Mouse (Mus musculus): ENCODE measurements around the gene Tgfbr1. TPM values are rescaled to one million over a fixed set of nuclear protein-coding genes. Genes with fewer than 3 reads are reported as not detected.

Gene Tgfbr1
- total and polyA plus RNA-seq, 3 experiments = 5.1 to 14.2 (median 13.8) TPM

DNA sequence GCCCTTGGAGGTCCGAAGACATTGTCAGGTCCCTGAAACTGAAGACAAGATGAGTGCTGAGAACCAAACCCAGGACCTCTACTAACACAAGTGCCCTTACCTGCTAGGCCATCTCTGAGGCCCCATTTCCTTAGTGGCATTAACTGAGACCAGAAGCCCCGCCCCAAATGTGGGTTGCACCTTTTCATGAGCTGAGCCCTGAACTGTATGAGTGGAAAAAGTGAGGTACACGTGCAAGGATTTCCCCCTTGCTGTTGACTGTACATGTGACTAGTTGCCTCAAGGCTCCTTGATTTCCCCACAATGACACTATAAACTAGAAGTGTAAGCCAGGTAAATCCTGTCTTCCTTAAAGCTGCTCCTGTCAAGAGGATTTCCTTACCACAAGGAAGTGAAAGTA lies 30.7 kb upstream of the Tgfbr1 start:
- Histone ChIP-seq H3K4me1 (ENCODE audit: control insufficient read depth, insufficient read depth, low read length) (no peaks in the 10 kb centered on the region), H3K4me3 (no peak overlapping the region), H3K27ac (no peak overlapping the region), H3K79me2 (replicated peaks; ENCODE audit: control insufficient read depth, insufficient read depth, low read length) (no peaks in the 10 kb centered on the region), H3K27me3 (ENCODE audit: control insufficient read depth, insufficient read depth, low read length) (no peaks in the 10 kb centered on the region), H3K9ac (ENCODE audit: low read depth, low read length) (no peak overlapping the region), H3K36me3 (ENCODE audit: control insufficient read depth, insufficient read depth, low read length) (no peaks in the 10 kb centered on the region)
- TF ChIP-seq POLR2A (IDR thresholded peaks at IDR 0.05; ENCODE audit: insufficient read depth, low read depth, low read length) (no peak), EP300 (IDR thresholded peaks at IDR 0.05; ENCODE audit: insufficient read depth, low read depth, low read length) (no peak), CTCF (IDR thresholded peaks at IDR 0.05) (no peak)
- 76% methylated on average over 3 of the region's 3 CpGs for WGBS
- intact Hi-C loops (cut with DNase I) = no loop called here
- DNase-seq = no peak

DNA sequence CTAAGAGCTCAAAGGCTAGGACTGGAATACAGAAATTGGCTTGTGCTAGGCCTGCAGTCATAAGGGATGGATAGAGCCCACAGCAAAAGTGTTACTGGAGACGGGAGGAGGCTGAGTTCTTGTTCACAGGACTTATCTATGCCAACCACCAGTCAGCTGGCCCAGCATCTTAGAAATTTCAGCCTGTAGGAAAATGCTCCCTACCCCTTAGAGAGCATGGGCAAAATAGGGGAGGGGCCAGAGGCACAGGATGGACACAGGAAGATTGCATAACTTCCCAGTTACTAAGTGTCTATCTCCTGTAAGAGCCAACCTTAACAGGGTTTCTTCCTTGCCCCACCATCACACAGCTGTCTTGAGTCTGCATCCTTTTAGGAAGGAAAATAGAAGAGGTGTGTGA lies 28.8 kb upstream of the Tgfbr1 start:
- TF ChIP-seq EP300 (IDR thresholded peaks at IDR 0.05; ENCODE audit: insufficient read depth, low read depth, low read length) (no peak), POLR2A (IDR thresholded peaks at IDR 0.05; ENCODE audit: insufficient read depth, low read depth, low read length) (no peak), CTCF (IDR thresholded peaks at IDR 0.05) (no peak)
- Histone ChIP-seq H3K27me3 (ENCODE audit: control insufficient read depth, insufficient read depth, low read length) (no peaks in the 10 kb centered on the region), H3K36me3 (ENCODE audit: control insufficient read depth, insufficient read depth, low read length) (no peaks in the 10 kb centered on the region), H3K79me2 (replicated peaks; ENCODE audit: control insufficient read depth, insufficient read depth, low read length) (no peaks in the 10 kb centered on the region), H3K4me1 (ENCODE audit: control insufficient read depth, insufficient read depth, low read length) (no peaks in the 10 kb centered on the region), H3K9ac (ENCODE audit: low read depth, low read length) (no peak overlapping the region), H3K27ac (no peak overlapping the region), H3K4me3 (no peak overlapping the region)
- WGBS = 68% methylated on average over 1 of the region's 1 CpGs
- intact Hi-C loops (cut with DNase I) = no loop called here
- DNase-seq = no peak

DNA sequence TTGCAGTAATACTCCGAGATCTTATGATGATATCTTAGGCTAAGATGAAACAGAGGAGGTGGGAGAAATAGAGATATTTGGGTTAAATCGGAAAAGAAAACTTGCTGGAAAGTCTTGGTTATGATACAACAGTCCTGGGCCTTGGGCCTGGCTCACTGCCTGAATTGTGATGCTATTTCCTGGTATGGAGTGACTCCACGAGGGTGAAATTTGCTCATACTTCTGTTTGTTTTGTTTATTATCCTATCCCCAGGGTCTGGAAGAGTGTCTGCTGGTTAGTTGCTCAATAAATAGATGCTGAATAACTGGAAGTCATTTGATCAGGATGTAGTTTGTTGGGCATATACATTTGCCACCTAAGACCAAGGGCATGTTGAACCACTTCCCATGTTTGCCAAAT lies 25.2 kb upstream of the Tgfbr1 start:
- no peak overlapping the region for H3K4me3 ChIP-seq
- TF ChIP-seq EP300 (IDR thresholded peaks at IDR 0.05; ENCODE audit: insufficient read depth, low read depth, low read length) (no peak), CTCF (IDR thresholded peaks at IDR 0.05) (no peak), POLR2A (IDR thresholded peaks at IDR 0.05; ENCODE audit: insufficient read depth, low read depth, low read length) (no peak)
- no peak for DNase-seq
- intact Hi-C loops (cut with DNase I) = no loop called here
- H3K27me3 ChIP-seq (ENCODE audit: control insufficient read depth, insufficient read depth, low read length) = no peaks in the 10 kb centered on the region
- no peak overlapping the region for H3K27ac ChIP-seq
- H3K4me1 ChIP-seq (ENCODE audit: control insufficient read depth, insufficient read depth, low read length) = no peaks in the 10 kb centered on the region
- H3K79me2 ChIP-seq (replicated peaks; ENCODE audit: control insufficient read depth, insufficient read depth, low read length) = no peaks in the 10 kb centered on the region
- no peak overlapping the region for H3K9ac ChIP-seq (ENCODE audit: low read depth, low read length)
- WGBS = 55% methylated on average over 3 of the region's 3 CpGs
- H3K36me3 ChIP-seq (ENCODE audit: control insufficient read depth, insufficient read depth, low read length) = no peaks in the 10 kb centered on the region

DNA sequence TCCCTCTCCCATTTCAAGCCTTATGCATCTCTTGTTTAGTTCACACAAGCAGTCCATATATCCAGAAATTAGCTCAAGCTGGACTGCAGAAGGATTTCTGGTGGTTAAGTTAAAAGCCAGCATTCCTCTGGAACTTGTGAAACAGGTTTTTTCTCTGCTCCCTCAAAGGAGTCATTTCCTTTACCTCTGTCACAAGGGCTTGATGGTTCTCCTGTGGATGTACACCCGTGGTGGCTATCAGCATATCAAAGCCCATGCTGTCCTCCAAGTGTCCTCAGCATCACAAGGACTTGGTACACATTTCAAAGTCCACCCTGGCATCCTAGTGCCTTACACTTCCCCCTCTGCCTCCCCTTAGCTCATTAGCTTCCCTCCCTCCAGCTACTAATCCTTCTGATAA lies 23.7 kb upstream of the Tgfbr1 start:
- Histone ChIP-seq H3K27me3 (ENCODE audit: control insufficient read depth, insufficient read depth, low read length) (peaks cover 1% of the 10 kb centered on the region; the same call in 1 of the 2 replicates), H3K4me1 (ENCODE audit: control insufficient read depth, insufficient read depth, low read length) (no peaks in the 10 kb centered on the region), H3K36me3 (ENCODE audit: control insufficient read depth, insufficient read depth, low read length) (no peaks in the 10 kb centered on the region), H3K79me2 (replicated peaks; ENCODE audit: control insufficient read depth, insufficient read depth, low read length) (no peaks in the 10 kb centered on the region), H3K27ac (no peak overlapping the region), H3K9ac (ENCODE audit: low read depth, low read length) (no peak overlapping the region), H3K4me3 (no peak overlapping the region)
- TF ChIP-seq CTCF (IDR thresholded peaks at IDR 0.05) (no peak), POLR2A (IDR thresholded peaks at IDR 0.05; ENCODE audit: insufficient read depth, low read depth, low read length) (no peak), EP300 (IDR thresholded peaks at IDR 0.05; ENCODE audit: insufficient read depth, low read depth, low read length) (no peak)
- DNase-seq = no peak
- WGBS = 26% methylated on average over 1 of the region's 1 CpGs
- intact Hi-C loops (cut with DNase I) = no loop called here

- intact Hi-C loops (cut with DNase I) = no loop called here
These were observed 22.5 kb upstream of the Tgfbr1 start for GRCm38 (mm10) chr4:47330378-47331052.

GRCm38 (mm10) chr4:47332812-47333343 lies 20.1 kb upstream of the Tgfbr1 start:
- Histone ChIP-seq H3K36me3 (ENCODE audit: control insufficient read depth, insufficient read depth, low read length) (no peaks in the 10 kb centered on the region), H3K79me2 (replicated peaks; ENCODE audit: control insufficient read depth, insufficient read depth, low read length) (no peaks in the 10 kb centered on the region), H3K9ac (ENCODE audit: low read depth, low read length) (no peak overlapping the region), H3K27me3 (ENCODE audit: control insufficient read depth, insufficient read depth, low read length) (peaks cover 1% of the 10 kb centered on the region; the same call in 1 of the 2 replicates), H3K27ac (no peak overlapping the region), H3K4me3 (no peak overlapping the region), H3K4me1 (ENCODE audit: control insufficient read depth, insufficient read depth, low read length) (no peaks in the 10 kb centered on the region)
- intact Hi-C loops (cut with DNase I) = no loop called here
- no peak for DNase-seq
- TF ChIP-seq EP300 (IDR thresholded peaks at IDR 0.05; ENCODE audit: insufficient read depth, low read depth, low read length) = no peak
- TF ChIP-seq POLR2A (IDR thresholded peaks at IDR 0.05; ENCODE audit: insufficient read depth, low read depth, low read length) = no peak
- TF ChIP-seq CTCF (IDR thresholded peaks at IDR 0.05) = no peak
- WGBS = 88% methylated on average over 6 of the region's 6 CpGs

More at GRCm38 (mm10) chr4:47330378-47331052, 22.5 kb upstream of the Tgfbr1 start:
- TF ChIP-seq EP300 (IDR thresholded peaks at IDR 0.05; ENCODE audit: insufficient read depth, low read depth, low read length) (no peak), CTCF (IDR thresholded peaks at IDR 0.05) (no peak), POLR2A (IDR thresholded peaks at IDR 0.05; ENCODE audit: insufficient read depth, low read depth, low read length) (no peak)
- DNase-seq = no peak
- Histone ChIP-seq H3K79me2 (replicated peaks; ENCODE audit: control insufficient read depth, insufficient read depth, low read length) (no peaks in the 10 kb centered on the region), H3K27ac (no peak overlapping the region), H3K36me3 (ENCODE audit: control insufficient read depth, insufficient read depth, low read length) (no peaks in the 10 kb centered on the region), H3K27me3 (ENCODE audit: control insufficient read depth, insufficient read depth, low read length) (peaks cover 1% of the 10 kb centered on the region; the same call in 1 of the 2 replicates), H3K9ac (ENCODE audit: low read depth, low read length) (no peak overlapping the region), H3K4me3 (no peak overlapping the region), H3K4me1 (ENCODE audit: control insufficient read depth, insufficient read depth, low read length) (no peaks in the 10 kb centered on the region)
- WGBS = 65% methylated on average over 13 of the region's 13 CpGs

Measured in heart, adult 2 months (tissue).